Mouse (Mus musculus): ENCODE results near the gene Gm5134. TPM values are rescaled to one million over a fixed set of nuclear protein-coding genes. Genes with fewer than 3 reads are reported as not detected.

Gene Gm5134
- polyA plus RNA-seq, 1 experiment from 2014 or later, result not detected

- no peaks in the 10 kb centered on the region for H3K4me1 ChIP-seq (ENCODE audit: control insufficient read depth, insufficient read depth, low read length)
- no peak overlapping the region for H3K4me3 ChIP-seq (ENCODE audit: low read depth, low read length)
- WGBS, result 65% methylated on average over 9 of the region's 9 CpGs
- no peak overlapping the region for H3K27ac ChIP-seq (replicated peaks; ENCODE audit: low read depth, low read length)
- no peak for ATAC-seq (replicated peaks; ENCODE audit: insufficient number of reproducible peaks, low FRiP score, low TSS enrichment, low read depth)
- H3K9ac ChIP-seq (replicated peaks; ENCODE audit: low read length), result no peak overlapping the region
- no peaks in the 10 kb centered on the region for H3K36me3 ChIP-seq (replicated peaks; ENCODE audit: control insufficient read depth, insufficient read depth, low read depth, low read length)
- H3K27me3 ChIP-seq (ENCODE audit: control insufficient read depth, insufficient read depth, low read length), result no peaks in the 10 kb centered on the region
- no peaks in the 10 kb centered on the region for H3K9me3 ChIP-seq (replicated peaks; ENCODE audit: control insufficient read depth, low read length)
- no peak for DNase-seq (ENCODE audit: low spot score)
- no peak overlapping the region for H3K4me2 ChIP-seq (ENCODE audit: low read depth, low read length)
These were observed 74.1 kb downstream of the Gm5134 start for GRCm38 (mm10) chr10:76028396-76028795.

GRCm38 (mm10) chr10:76029276-76029675 lies 75.0 kb downstream of the Gm5134 start:
- Histone ChIP-seq H3K27ac (replicated peaks; ENCODE audit: low read depth, low read length) (no peak overlapping the region), H3K9ac (replicated peaks; ENCODE audit: low read length) (no peak overlapping the region), H3K36me3 (replicated peaks; ENCODE audit: control insufficient read depth, insufficient read depth, low read depth, low read length) (no peaks in the 10 kb centered on the region), H3K4me3 (ENCODE audit: low read depth, low read length) (no peak overlapping the region), H3K9me3 (replicated peaks; ENCODE audit: control insufficient read depth, low read length) (no peaks in the 10 kb centered on the region), H3K4me2 (ENCODE audit: low read depth, low read length) (no peak overlapping the region), H3K27me3 (ENCODE audit: control insufficient read depth, insufficient read depth, low read length) (no peaks in the 10 kb centered on the region), H3K4me1 (ENCODE audit: control insufficient read depth, insufficient read depth, low read length) (no peaks in the 10 kb centered on the region)
- 52% methylated on average over 5 of the region's 5 CpGs for WGBS
- no peak for DNase-seq (ENCODE audit: low spot score)
- no peak for ATAC-seq (replicated peaks; ENCODE audit: insufficient number of reproducible peaks, low FRiP score, low TSS enrichment, low read depth)

- WGBS, result 56% methylated on average over 5 of the region's 5 CpGs
- no peaks in the 10 kb centered on the region for H3K36me3 ChIP-seq (replicated peaks; ENCODE audit: control insufficient read depth, insufficient read depth, low read depth, low read length)
These were observed 76.2 kb downstream of the Gm5134 start for GRCm38 (mm10) chr10:76030496-76030895.

GRCm38 (mm10) chr10:76031511-76032401 lies 77.4 kb downstream of the Gm5134 start:
- Histone ChIP-seq H3K36me3 (replicated peaks; ENCODE audit: control insufficient read depth, insufficient read depth, low read depth, low read length) (no peaks in the 10 kb centered on the region), H3K27me3 (ENCODE audit: control insufficient read depth, insufficient read depth, low read length) (no peaks in the 10 kb centered on the region), H3K4me1 (ENCODE audit: control insufficient read depth, insufficient read depth, low read length) (no peaks in the 10 kb centered on the region), H3K4me2 (ENCODE audit: low read depth, low read length) (peak overlapping the region; percentile 79), H3K4me3 (ENCODE audit: low read depth, low read length) (peak overlapping the region; percentile 92), H3K9ac (replicated peaks; ENCODE audit: low read length) (peak overlapping the region; percentile 96), H3K9me3 (replicated peaks; ENCODE audit: control insufficient read depth, low read length) (no peaks in the 10 kb centered on the region), H3K27ac (replicated peaks; ENCODE audit: low read depth, low read length) (no peak overlapping the region)
- 49% methylated on average over 14 of the region's 14 CpGs for WGBS
- no peak for DNase-seq (ENCODE audit: low spot score)
- ATAC-seq (replicated peaks; ENCODE audit: insufficient number of reproducible peaks, low FRiP score, low TSS enrichment, low read depth), result 0 out of 2 replicates have a peak, but pooled peaks have one; percentile 31

More at GRCm38 (mm10) chr10:76030496-76030895, 76.2 kb downstream of the Gm5134 start:
- Histone ChIP-seq H3K4me3 (ENCODE audit: low read depth, low read length) (no peak overlapping the region), H3K4me1 (ENCODE audit: control insufficient read depth, insufficient read depth, low read length) (no peaks in the 10 kb centered on the region), H3K9ac (replicated peaks; ENCODE audit: low read length) (no peak overlapping the region), H3K27ac (replicated peaks; ENCODE audit: low read depth, low read length) (no peak overlapping the region), H3K4me2 (ENCODE audit: low read depth, low read length) (no peak overlapping the region), H3K9me3 (replicated peaks; ENCODE audit: control insufficient read depth, low read length) (no peaks in the 10 kb centered on the region), H3K27me3 (ENCODE audit: control insufficient read depth, insufficient read depth, low read length) (no peaks in the 10 kb centered on the region)
- DNase-seq (ENCODE audit: low spot score) (no peak), ATAC-seq (replicated peaks; ENCODE audit: insufficient number of reproducible peaks, low FRiP score, low TSS enrichment, low read depth) (no peak)

DNA sequence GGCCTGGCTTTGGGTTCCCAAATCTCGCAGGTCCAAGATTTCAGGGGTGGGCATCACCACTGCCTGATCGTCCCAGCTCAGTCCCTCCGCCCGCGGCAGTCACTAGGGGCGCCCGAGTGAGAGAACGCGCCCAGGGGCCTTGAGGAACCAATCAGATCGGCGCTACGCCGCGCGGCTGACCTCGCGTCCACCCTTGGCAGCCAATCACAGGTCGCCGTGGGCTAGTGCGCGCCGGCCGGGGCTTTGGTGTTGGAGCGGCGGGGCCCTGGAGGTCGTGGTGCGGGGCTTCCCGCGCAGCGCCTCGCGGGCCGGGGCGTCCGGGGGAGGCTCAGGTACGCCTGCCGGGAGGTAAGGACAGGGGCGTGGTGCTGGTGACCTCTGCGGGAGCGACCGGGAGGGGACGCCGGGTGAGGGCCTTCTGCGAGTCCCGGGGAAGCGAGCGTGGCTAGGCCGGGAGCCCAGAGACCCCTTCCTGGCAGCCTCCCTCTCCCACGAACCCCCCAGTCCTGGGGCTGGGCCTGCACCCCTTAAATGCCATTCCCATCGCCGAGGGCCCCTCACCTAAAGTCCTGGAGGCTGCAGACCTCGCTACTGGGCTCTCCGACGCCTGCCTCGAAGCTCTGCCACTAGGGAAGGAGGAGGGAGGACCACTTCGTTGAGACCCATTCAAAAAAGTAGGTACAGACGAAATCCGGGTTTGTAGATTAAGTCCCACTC lies 78.2 kb downstream of the Gm5134 start, which contains the start of gene Zfp280b:
TSS of gene Zfp280b (plus strand) at position 249 of the 717 bp plus-strand sequence.
- Histone ChIP-seq H3K4me1 (ENCODE audit: control insufficient read depth, insufficient read depth, low read length) (no peaks in the 10 kb centered on the region), H3K9ac (replicated peaks; ENCODE audit: low read length) (peak within 1 kb of the TSS; percentile 96), H3K4me2 (ENCODE audit: low read depth, low read length) (peak within 1 kb of the TSS; percentile 79), H3K36me3 (replicated peaks; ENCODE audit: control insufficient read depth, insufficient read depth, low read depth, low read length) (no peaks in the 10 kb centered on the region), H3K27me3 (ENCODE audit: control insufficient read depth, insufficient read depth, low read length) (no peaks in the 10 kb centered on the region), H3K4me3 (ENCODE audit: low read depth, low read length) (peak within 1 kb of the TSS; percentile 92), H3K9me3 (replicated peaks; ENCODE audit: control insufficient read depth, low read length) (no peaks in the 10 kb centered on the region), H3K27ac (replicated peaks; ENCODE audit: low read depth, low read length) (peak within 1 kb of the TSS; percentile 59; the same call in 1 of the 2 replicates)
- DNase-seq (ENCODE audit: low spot score) (peak; percentile 98), ATAC-seq (replicated peaks; ENCODE audit: insufficient number of reproducible peaks, low FRiP score, low TSS enrichment, low read depth) (peak; percentile 98)
- WGBS, result under 1% methylated on average over 56 of the region's 58 CpGs

DNA sequence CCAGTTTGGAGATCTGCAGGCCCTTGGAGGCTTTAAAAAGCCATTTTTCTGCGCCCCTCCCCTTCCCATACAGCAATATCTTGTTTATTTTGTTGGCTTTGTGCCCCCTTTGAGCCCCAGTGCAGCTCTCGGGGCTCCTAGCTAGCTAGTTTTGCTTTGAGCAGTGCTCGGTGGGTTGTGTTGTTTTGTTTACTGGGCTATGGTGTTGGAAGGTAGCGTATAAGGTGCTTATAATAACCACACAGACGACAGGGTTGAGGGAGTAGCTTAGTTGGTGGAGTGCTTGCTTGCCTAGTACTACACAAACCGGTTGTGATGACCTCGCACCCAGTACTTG lies 78.8 kb downstream of the Gm5134 start:
- Histone ChIP-seq H3K4me3 (ENCODE audit: low read depth, low read length) (peak overlapping the region; percentile 92), H3K4me2 (ENCODE audit: low read depth, low read length) (peak overlapping the region; percentile 79), H3K27ac (replicated peaks; ENCODE audit: low read depth, low read length) (no peak overlapping the region), H3K36me3 (replicated peaks; ENCODE audit: control insufficient read depth, insufficient read depth, low read depth, low read length) (no peaks in the 10 kb centered on the region), H3K4me1 (ENCODE audit: control insufficient read depth, insufficient read depth, low read length) (no peaks in the 10 kb centered on the region), H3K9me3 (replicated peaks; ENCODE audit: control insufficient read depth, low read length) (no peaks in the 10 kb centered on the region), H3K27me3 (ENCODE audit: control insufficient read depth, insufficient read depth, low read length) (no peaks in the 10 kb centered on the region), H3K9ac (replicated peaks; ENCODE audit: low read length) (peak overlapping the region; percentile 96)
- DNase-seq (ENCODE audit: low spot score) (no peak), ATAC-seq (replicated peaks; ENCODE audit: insufficient number of reproducible peaks, low FRiP score, low TSS enrichment, low read depth) (peak; percentile 3; the same call in 1 of the 2 replicates)
- WGBS, result 22% methylated on average over 7 of the region's 7 CpGs

DNA sequence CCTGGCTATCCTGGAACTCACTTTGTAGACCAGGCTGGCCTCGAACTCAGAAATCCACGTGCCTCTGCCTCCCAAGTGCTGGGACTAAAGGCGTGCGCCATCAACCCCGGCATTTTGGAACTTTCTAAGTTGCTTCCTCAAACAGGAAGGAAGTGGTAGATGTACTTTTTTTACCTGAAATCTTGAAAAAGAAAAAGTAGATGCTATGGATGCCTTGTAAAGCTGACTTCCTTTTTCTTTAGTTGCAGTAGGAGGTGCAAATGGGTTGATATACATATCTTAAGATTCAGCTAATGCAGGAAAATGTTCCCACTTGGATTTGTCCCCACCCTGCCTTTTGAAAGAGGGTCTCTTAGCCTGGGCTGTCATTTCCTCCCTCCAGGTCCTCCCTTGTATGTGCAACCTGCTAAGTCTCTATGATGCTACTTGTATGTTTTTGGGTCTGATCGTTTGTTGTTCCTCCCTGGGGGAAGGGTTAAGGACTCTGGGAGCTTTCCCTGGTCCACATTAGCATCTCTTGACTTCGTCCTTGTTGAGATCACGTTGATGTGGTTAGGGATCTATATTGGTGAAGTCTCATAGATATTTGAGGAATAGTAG lies 79.8 kb downstream of the Gm5134 start:
- Histone ChIP-seq H3K27me3 (ENCODE audit: control insufficient read depth, insufficient read depth, low read length) (no peaks in the 10 kb centered on the region), H3K36me3 (replicated peaks; ENCODE audit: control insufficient read depth, insufficient read depth, low read depth, low read length) (peaks cover 3% of the 10 kb centered on the region), H3K4me1 (ENCODE audit: control insufficient read depth, insufficient read depth, low read length) (no peaks in the 10 kb centered on the region), H3K27ac (replicated peaks; ENCODE audit: low read depth, low read length) (no peak overlapping the region), H3K9ac (replicated peaks; ENCODE audit: low read length) (no peak overlapping the region), H3K4me3 (ENCODE audit: low read depth, low read length) (no peak overlapping the region), H3K4me2 (ENCODE audit: low read depth, low read length) (no peak overlapping the region), H3K9me3 (replicated peaks; ENCODE audit: control insufficient read depth, low read length) (no peaks in the 10 kb centered on the region)
- DNase-seq (ENCODE audit: low spot score) (no peak), ATAC-seq (replicated peaks; ENCODE audit: insufficient number of reproducible peaks, low FRiP score, low TSS enrichment, low read depth) (no peak)
- 95% methylated on average over 8 of the region's 8 CpGs for WGBS
